Mouse (Mus musculus): ENCODE measurements around the gene Hmcn1. TPM values are rescaled to one million over a fixed set of nuclear protein-coding genes. Genes with fewer than 3 reads are reported as not detected.

Hmcn1 gene
- total RNA-seq (2021), result 10 to 100 TPM; 76.6 to 87.1 TPM

DNA sequence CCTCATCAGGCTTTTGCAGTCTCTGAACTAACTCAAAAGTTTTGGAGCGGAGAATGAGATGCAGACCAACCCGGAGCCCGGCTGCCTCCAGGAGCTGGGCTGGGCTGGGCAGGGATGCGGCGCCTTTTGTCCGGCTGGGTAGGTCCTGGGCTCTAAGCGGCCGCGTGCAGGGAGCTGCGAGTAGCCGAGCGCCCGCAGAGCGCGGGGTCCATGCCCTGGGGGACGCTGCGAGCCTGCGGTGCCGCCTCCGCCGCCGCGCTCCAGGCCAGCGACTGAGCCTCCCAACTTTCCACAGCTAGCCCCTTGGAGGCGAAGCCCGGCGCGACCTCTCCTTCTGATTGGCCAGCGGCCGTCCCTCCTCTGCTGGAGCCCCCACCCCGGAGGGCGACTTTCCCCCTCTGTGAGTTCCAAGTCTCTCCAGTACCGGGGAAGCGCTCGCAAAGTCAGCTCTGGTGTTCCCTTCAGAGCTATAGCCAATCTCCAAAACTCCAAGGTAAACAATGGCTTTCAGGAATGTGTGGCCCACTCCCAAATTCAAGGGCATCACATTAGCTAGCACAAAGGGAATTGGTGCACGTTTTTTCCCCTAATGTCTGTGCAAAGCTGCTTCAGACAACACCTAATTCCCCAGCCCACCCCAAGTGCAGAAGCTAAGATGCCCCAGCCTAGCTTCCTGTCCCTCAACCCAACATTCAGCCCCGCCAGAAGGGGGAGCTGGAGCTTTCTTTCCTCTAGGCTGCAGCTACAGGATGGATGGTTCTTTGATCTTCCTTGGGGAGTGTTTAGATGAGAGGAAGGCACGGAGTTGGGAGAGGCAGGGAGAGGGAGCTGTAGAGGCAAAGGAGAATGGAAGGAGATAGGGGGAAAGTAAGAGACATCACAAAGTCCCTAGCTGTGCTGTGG is at the start of gene Hmcn1:
Gene Hmcn1 (minus strand): TSS at position 274 of the 903 bp plus-strand sequence.
- DNase-seq, result peak; percentile 88

DNA sequence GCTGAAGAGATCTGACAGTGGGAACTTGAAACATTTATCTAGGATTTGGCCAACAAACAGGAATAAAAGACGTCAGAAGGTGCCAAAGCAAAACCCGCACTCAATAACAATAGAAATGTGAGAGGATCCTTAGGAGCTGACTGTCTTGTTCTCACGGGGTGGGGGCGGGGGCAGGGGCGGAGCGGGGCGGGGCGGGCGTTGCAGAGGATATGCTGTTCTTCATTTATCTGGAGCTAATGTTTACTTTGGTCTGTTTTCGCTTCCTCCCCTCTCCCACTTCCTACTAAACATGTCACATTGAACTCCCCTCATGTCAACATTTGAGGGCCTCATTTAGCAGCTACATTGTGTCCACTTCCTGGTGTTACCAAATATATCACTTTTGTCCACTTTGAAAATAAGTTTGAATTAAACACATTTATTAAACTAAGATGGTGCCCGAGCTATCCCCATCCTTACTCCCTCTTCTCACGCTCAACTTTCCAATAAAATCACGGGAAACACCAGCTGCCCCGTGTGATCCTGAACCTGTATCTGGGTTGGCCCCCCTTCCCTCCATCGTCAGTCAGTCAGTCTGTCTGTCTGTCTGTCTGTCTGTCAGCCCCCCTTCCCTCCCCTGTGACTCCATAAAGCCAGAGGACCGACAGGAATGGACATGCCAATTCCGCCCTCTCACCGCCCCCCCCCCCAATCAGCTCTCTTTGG is 47.9 kb upstream of the Hmcn1 start:
- DNase-seq, result no peak

DNA sequence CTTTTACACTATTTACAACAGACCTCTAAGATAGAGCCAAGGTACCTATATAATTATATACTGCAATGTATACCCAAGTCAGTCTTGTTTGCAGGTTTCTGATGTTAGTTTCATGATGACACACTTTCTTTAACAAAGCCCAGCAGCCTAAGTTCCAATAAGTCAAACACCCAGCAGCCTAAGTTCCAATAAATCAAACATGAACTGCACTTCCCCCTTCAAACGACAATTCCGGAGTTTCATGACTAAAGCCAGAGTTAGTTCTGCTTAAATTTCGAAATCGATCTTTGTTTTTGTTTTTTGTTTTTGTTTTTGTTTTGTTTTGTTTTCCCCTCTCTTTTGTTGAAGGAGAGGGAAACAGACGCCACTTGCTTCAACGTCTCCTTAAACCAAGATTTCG is 47.1 kb upstream of the Hmcn1 start:
- no peak for DNase-seq

DNA sequence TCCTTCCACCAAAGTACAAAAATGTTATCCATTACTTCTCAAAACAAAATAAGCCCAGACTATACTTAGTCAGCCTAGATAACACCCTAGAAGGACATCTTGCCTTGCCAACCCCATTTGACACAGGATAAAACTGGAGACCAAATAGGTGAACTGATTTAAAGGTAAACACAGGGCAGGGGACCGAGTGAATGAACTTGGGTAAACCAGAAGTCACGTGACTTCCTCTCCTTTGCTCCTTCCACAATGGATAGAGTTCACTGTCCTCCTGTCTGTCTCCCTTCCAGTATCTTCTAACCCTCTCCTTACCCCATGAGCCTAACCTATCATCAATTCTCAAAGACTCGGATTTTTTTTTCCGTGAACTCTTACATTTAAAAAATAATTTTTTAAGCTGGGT is 46.0 kb upstream of the Hmcn1 start:
- DNase-seq, result no peak

DNA sequence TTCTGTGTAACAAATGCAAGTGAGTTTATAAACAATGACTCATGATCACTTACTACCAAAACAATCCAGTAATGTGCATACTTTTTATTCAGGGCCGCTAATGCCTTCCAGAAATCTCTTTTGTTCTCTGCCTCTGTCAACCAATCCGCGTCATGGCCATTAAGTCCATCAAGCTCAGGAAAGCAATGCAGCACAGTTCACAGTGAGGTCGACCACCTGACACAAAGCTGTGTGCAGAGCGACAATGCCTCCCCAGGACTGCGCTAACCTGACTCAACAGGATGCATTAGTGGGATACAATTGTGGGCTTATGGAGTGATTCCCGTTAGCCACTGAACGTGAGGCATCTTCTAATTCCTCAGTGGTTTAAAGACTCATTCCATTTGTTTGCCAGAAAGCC is 45.3 kb upstream of the Hmcn1 start:
- DNase-seq, result no peak

DNA sequence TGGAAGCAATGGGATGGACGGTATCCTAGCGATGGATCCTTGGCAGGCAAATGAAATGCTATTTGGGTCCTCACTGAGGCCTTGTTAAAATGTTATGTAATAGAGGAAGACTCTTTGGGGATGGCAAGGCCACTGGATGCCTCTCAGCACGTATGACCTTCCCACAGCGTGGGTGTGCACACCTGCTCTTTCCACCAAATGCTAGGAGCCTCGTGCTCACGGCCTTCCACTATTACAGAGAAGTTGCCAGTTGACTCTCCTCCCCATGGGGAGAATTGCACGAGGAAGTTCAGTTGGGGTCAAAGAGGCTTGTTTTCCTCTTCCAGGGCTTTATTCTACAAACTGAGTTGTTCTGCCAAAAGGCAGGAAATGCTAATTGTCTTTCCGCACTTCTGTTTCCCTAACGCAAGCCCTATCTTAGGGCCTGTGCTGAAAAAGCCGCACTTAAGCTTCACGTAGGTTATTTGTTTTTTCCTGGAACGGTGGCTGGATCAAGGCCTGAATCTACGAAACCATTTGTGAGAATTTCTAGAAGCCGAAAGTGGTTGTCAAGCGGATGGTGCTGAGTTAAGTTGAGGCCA is 43.3 kb upstream of the Hmcn1 start:
- DNase-seq, result no peak

DNA sequence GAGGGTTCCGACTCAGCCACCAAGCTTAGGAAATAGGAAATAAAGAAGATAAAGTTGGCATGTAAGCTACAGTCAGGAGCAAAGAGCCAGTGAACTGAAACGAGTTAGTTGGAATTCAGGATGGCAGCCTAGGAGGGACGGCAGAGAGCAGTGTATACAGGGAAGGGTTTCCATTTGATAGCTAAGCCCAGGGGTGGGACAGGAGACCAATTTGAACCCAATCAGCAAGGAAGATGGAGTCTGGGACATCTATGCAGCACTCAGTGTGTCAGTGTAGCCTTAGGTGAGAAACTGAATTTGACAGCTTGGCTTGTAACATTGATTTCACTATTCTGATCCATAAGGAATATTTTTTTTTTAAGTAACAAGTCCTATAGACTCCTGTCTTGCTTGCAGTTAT is 42.5 kb upstream of the Hmcn1 start:
- no peak for DNase-seq

DNA sequence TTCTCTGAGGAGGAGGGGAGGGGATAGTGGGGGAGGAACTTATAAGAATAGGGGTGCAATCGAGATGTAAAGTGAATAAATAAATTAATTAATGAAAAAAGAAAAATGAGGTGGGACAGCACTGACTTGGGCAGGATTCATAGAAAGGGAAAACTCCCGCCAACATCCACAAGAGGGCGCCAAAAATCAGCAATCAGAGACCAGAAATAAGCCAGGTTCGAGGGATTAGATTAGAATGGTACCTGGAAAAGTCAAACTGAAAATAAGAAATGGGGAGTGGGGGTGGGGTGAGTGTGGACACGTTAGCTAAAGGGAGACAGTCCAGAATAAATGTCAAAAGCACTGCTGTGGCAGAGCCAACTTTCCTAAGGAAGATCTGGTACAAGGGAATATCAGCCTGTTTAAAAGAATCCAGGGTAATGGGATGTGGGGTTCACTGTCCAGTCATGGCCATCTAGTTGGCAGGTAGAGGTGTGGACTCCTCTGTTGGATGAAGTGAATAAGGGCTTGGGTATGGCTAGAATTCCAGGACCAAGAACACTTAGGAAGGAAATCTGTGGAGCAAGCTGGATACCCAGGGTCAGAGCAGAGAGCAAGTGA is 41.9 kb upstream of the Hmcn1 start:
- peak; percentile 76 for DNase-seq

DNA sequence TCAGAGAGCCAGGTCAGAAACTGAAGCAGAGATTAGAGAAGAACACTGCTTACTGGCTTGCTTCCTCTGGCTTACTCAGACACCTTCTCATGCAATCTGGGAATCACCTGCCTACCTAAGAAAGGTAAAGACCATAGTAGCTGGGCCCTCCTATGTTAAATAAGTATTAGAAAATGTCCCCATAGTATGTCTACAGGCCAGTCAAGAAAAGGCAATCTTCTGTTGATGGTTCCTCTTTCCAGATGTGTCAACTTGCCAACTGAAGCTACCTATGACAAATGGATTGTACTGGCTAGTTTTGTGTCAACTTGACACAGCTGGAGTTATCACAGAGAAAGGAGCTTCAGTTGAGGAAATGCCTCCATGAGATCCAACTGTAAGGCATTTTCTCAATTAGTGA is 40.1 kb upstream of the Hmcn1 start:
- DNase-seq, result no peak

DNA sequence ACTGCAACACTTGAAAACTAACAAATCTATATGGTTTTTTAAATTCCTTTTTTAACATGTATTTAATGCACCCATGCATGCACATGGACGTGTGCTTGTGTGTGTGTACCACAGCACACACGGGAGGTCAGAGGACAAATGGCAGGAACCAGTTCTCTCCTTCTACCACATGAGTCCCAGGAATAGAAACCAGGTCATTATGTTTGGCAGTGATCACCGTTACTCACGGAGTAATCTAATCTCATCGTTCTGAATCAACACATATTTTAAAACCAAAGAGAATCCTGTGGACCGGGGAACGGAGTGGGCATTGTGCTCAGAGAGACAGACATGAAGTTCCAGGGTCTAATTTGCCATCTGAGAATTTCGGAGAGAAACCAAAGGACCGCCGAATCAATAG is 38.3 kb upstream of the Hmcn1 start:
- DNase-seq, result no peak

DNA sequence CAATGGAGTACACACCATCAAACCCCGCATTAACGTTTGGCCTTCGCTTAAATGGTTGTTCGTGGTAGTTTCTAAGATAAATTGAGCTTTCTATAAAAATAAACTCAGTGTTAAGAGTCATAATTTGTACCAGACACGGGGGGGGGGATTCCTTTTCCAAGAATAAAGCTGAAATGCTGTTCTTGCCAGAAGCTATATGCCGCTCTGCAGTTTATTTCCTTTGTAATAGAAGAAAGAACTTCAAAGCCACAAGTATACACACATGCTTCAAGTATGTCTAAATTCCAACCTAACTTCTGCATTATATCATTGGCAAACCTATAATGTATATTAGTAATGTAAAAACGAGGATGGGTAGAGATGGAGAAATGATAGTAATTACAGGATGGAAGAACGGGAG is 37.9 kb upstream of the Hmcn1 start:
- DNase-seq, result no peak

DNA sequence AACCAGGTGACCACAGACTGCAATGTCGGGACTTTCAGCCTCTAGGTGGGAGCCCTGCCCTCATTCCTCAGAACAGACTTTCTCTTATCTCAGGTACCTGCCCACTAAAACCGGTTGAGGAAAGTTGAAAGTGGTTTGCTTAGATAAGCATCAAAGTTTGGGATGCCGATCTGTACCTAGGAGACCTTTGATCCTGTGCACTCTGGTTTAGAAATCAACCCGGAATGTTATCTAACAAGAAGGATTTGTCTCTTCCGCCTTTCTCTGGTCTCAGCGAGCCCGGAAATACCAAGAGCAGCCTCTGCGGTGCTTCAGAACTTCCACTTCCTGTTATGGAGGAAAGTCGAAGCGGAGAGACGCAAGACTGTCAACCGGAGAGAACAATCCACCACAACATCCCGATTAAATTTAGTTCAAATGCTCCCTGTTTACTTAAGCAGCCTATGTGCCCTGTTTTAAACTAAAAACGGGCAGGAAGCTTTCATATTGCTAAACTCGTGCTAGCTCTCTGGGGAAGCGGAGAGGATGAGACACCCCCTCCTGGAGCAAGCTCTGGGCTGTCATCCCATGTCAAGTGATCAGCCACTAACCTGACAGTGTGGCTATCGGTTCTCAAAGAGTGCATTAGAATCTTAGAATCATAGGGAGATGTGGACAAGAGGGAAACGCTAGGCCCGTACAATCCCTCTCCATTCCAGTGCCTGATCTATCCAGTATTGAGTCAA is 32.0 kb upstream of the Hmcn1 start:
- DNase-seq, result no peak

DNA sequence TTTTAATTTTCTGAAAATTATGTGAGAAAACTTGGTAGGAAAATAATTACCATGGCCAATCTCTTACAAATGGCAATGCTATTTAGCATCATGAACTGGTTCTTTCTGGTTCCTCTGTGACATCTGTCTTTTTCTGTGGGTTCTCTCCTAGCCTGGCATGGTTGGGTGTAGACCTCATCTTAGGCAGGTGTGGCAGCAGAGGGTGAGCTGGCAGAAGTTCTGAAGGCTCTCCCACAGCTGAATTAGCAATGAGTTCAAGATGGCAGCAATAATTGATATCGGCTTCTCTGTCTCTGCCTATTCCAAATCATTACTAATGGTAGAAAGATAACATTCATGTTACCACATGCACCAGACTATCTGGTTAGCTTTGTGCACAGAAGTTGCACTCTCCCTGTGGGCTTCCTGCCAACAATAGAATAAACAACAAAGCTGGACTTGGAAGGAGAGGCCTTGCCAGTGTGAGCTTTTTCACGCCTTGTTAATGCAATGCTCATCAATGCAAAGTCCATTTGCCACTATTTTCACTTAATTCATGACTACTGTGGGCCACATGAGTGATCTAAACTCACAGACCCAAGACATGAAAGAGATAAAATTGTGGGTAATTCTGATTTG is 26.1 kb upstream of the Hmcn1 start:
- DNase-seq, result no peak

DNA sequence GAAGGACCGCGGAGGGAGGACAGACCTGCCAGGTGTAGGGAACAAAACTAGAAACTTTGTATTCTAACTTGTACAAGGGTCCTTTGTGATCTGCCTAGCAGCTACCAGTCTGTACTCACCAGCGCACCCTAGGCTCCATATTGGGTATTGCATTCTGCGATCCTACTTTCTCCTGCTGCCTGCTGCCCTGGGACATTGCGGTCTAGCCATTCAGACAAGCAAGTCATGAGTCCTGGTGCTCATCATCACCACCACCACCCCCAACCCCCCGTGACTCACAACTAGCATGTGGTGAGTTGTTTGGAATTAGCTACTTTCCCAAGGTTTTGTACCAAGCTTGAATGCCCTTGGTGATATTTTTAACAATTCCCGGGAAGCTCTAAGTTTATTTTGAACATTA is 17.8 kb upstream of the Hmcn1 start:
- peak; percentile 85 for DNase-seq

DNA sequence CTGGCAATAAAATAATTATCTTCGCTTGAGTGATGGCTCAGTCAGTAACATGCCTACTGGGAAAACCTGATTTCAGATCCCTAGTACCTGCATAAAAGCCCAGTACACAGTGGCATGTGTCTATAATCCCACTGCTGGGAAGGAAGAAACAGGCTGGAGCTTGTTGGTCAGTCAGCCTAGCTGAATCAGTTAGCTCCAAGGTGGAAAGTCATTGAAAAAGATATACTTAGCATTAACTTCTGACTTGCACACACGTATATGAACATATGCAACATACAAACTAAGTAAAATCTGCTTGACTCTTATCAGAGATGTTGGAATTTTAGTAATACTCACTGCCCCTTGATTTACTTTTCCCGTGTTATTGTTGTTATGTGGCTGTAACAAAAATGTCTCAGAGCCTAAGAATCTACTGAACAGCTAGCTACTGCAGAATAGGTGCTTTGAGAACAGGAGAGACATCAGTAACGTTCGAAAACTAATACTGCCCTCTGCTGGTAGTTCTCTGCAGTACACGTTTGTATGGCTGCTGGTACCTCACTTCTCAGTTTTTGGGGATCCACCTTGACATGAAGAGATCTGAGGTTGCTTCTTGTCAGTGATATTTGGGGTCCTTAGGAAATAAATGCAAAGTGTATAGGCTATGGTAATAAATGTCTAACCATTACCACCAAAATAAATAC is 16.0 kb upstream of the Hmcn1 start:
- peak; percentile 82 for DNase-seq

DNA sequence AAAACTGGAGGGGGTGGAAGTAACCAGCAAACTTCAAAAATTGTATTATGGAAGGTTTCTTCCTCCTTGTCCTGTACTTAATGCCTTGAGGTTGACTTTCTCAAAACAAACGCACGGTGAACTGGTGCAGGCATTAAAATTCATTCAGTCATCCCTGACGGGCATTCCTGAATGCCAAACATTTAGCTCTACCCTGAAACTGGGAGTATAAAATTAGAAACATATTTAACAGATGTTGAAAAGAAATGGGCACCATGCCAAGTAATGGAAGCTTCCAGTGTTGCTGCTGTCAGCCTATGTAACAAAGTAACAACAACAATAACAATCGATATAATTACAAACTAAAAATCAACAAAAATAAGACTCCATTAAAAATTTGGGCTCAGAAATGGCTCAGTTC is 14.5 kb upstream of the Hmcn1 start:
- DNase-seq, result no peak

DNA sequence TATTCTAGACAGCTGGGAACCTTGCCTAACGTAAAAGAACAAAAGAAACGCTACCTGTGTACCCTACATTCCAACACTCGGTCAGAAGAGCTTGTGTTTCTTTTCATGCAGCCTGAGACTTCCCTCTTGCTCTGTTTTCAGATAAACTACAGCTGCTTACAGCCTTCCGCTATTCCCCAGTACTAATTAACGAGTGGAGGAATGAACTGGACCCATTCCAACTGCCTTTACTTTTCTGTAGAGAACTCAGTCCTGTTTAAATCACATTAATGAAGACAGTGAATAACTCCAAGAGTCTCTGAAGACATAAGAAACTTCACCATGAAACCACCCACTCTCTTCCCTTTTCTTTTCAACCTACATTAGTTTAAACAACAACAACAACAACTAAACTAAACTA is 10.8 kb upstream of the Hmcn1 start:
- DNase-seq, result no peak

DNA sequence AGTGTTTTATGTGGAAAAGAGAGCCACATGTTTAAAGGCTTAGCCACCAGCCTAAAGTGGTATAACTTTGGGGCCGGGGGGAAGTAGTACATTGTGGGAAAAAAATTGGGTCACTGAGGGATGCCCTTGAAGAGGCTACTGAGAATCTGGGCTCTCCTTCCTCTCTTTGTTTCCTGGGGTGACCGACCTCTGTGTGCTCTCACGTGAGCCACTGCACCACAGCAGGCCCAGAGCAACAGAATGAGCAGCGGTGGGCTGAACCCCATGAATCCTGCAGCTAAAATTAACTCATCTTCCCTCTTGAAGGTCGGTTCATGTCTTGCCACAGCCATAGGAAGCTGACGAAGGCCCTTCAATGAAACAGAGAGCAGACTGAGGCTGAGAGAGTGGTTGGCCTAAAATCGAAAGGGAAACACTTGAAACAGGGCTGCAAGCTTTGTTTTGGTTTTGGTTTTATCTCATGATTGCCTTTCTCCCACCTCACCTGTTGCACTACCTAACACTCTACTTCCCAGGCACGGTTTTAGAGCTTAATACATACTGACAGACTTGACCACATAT is 8.7 kb upstream of the Hmcn1 start:
- DNase-seq, result no peak

DNA sequence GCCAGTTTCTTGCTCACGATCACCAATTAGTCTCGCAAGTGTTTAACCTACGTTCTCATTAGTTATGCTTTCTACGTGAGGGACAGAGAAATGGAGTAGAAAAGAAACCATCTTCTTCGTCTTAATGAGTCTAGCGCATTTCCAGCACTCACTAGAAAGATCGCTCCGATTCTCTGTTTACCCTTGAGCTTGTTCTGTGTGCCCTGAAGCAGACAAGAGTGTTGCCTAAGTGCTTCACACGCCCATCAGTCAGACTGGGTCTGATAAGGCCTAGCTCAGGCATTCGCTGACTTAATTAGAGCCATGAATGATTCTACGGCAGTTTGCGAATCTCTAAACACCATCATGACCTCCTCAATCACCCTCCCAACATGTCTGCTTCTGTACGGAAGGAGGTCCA is 7.5 kb upstream of the Hmcn1 start:
- DNase-seq, result no peak

DNA sequence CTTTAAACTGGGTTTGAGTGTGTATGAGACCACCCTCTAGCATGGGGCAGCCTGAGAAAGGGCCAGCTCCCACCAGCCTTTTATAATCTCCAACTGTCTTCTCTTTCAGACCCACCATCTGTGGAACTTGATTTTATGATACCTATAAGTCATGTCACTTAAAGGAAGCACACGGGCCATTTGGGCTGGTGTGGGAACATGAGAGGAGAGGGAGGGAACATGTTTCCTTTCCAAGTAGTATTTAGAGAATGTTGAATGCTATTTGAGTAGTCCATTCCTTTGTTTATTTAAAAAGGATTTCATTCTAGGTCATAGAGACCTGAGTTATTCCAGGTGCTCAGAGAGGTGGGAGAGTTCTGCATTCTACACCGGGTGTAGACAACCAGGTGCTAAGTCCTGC is 1.4 kb upstream of the Hmcn1 start:
- no peak for DNase-seq

DNA sequence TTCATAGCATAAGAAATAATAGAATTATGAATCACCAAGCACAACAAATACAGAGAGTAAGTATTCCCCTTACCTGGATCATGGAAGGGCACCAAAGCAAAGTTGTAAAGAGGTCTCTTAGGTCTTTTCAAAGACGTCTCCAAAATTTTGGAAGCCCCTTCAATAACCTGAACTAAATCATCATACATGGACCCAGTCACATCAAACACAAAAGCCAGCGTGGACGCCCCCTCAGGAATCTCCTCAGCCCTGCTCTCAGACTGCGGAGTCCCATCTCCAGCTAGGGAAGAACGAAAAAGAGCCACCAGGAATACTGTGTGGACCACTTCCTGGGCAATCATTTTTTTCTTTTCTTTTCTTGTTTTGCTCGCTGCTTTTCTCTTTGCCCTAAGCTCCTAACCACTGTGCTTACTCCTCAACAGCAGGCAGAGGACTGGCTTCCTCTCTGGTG is 499 bp downstream of the Hmcn1 start:
- DNase-seq, result no peak
